Mouse (Mus musculus) forebrain, embryonic 10.5 days (tissue): ENCODE data around the gene Hspb6. TPM values are rescaled to one million over a fixed set of nuclear protein-coding genes. Genes with fewer than 3 reads are reported as not detected.
A peak's percentile ranks its signal among the peaks of the same experiment; 100 is the strongest.

Experiments
- DNase-seq: peaks from one replicate; pipeline ENCODE4 v3.0.0-alpha.2; 2017; ENCODE audit warnings: low spot score; ENCODE audit errors: extremely low spot score
- H3K27ac ChIP-seq: fragments of 300-500 bp; sonication (generic); 2 replicates; pipeline ENCODE4 v1.5.1; 2016; ENCODE audit warnings: mild to moderate bottlenecking
- H3K27me3 ChIP-seq: fragments of 300-500 bp; sonication (generic); 2 replicates; pipeline ENCODE4 v1.6.1; 2016; ENCODE audit warnings: mild to moderate bottlenecking; ENCODE audit not compliant: poor library complexity, severe bottlenecking
- H3K36me3 ChIP-seq: fragments of 300-500 bp; sonication (generic); replicated peaks from 2 replicates; pipeline ENCODE4 v1.6.1; 2016; ENCODE audit warnings: mild to moderate bottlenecking, moderate library complexity
- H3K4me1 ChIP-seq: fragments of 300-500 bp; sonication (generic); 2 replicates; pipeline ENCODE4 v1.6.1; 2016
- H3K4me3 ChIP-seq: fragments of 300-500 bp; sonication (generic); 2 replicates; pipeline ENCODE4 v1.5.1; 2016; ENCODE audit warnings: mild to moderate bottlenecking, moderate library complexity
- H3K9me3 ChIP-seq: fragments of 300-500 bp; sonication (generic); 2 replicates; pipeline ENCODE4 v1.6.1; 2016; ENCODE audit warnings: mild to moderate bottlenecking, moderate library complexity
- WGBS: fragments of 180-500 bp; shearing (Covaris S2); methylation state at CpG from one replicate; pipeline ENCODE4 v1.1.7; 2016; 5-methylcytosine and 5-hydroxymethylcytosine counted together
- polyA plus RNA-seq: library from polyadenylated mRNA; unstranded; fragments of >200 nt; fragmentation: Nextera tagmentation; extraction: Ambion mirVana; gene quantifications from 2 replicates; pipeline ENCODE4 v1.2.1, GENCODE M21; 2016

Hspb6 gene
- polyA plus RNA-seq, 1 experiment from 2014 or later: 4.6 TPM

DNA sequence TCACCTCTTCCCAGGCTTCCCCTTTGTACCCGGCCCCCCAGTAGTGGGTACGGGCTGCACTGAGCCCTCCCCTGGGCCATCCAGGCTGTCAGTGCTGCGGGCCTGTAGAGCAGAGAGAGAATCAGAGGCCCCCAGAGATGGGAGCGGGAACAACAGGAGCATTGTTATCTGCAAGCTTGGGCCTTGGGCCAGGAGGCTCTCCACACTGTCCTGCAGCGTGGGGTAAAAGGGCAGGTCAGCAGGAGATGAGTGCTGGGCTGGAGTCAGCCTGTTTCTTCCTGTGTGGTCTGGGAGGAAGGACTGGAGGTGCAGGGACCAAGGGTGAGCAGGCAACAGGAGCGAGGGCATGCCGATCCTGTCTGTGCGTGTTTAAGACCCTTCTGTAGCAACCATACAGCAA is 19.0 kb upstream of the Hspb6 start:
- Histone ChIP-seq H3K4me3 (peak overlapping the region; percentile 75), H3K9me3 (no peaks in the 10 kb centered on the region), H3K27ac (peak overlapping the region; percentile 54; the same call in 1 of the 2 replicates), H3K36me3 (peaks cover 52% of the 10 kb centered on the region), H3K4me1 (peaks cover 43% of the 10 kb centered on the region), H3K27me3 (peaks cover 26% of the 10 kb centered on the region)
- WGBS: 7% methylated on average over 8 of the region's 8 CpGs
- no peak for DNase-seq

DNA sequence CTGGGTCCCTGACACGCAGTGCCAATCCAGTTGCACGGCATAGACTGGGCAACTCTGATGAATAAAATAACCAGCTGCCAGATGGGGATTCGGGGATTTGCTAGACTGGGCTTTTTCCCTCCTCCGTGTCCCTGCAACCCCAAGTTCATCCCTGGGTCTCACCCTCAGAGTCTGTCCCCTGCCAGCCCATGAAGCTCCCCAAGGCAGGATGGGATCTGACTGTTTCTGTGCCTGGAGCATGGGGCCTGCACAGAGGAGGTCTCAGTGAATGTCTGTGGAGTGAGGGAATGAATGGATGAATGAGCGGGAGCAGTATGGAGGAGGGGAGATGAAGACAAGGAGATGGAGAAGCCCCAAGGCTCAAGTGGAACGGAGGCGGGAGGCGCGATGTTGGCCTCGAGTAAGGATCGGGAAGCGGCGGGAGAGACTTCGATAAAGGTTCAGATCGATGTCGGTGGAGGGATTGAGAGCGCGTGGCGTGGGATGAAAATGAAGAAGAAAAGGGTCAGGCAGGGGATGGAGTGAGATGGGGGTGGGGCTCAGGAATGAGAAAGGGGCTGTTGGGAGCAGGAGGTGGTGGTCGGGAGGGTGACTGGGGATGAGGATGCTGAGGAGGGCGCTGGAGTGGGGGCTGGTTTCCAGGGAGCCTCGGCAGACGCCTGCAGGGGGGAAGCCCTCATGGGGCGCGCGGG is 17.9 kb upstream of the Hspb6 start:
- 7% methylated on average over 26 of the region's 26 CpGs for WGBS
- peak; percentile 53 for DNase-seq
- H3K9me3 ChIP-seq: no peaks in the 10 kb centered on the region
- peaks cover 49% of the 10 kb centered on the region for H3K36me3 ChIP-seq
- peaks cover 43% of the 10 kb centered on the region for H3K4me1 ChIP-seq
- peak overlapping the region; percentile 97 for H3K27ac ChIP-seq
- peaks cover 21% of the 10 kb centered on the region for H3K27me3 ChIP-seq
- peak overlapping the region; percentile 75 for H3K4me3 ChIP-seq

DNA sequence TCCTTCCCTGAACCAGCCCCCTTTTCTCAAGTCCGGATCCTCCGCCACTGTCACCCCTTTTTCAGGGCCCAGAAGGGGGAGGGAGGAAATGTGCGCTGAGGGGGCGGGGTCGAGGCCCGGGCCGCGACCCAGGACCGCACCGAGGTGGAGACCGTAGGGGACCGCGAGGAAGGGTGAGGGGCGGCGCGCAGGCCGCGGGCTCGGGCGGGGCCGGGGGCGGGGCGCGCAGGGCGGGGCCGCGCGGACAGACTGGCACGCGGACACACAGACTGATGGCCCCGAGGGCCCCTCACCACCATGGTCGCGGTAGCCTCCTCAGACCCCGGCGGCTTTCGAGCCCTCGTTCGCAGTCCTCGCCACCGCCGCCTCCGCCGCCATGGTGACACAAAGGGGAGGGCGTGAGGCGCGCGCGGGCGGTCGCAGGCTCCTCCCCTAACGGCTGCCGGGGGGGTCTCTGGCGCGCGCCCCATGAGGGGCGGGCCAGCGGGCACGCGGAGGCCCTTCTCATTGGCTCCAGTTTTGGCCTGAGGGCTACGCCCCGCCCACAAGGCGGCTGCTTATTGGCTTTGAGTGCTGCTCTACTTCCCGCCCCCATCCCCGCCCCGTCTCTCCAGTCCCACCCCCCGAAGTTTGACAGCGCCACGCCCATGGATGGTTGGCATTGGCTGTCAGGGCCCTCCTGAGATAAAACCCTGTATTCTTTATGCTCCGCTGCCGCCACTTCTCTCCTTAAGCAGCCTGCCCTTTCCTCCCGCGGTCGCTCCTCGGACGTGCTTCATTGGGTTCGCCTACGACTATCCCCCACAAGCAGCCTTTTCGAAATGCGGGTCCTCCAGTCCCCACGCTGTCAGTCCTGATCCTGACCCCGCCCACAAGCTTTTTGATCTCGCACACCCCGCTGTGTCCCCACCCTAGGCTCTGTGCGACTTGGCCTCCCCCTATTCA is 17.1 kb upstream of the Hspb6 start, which contains the start of gene Arhgap33:
Arhgap33 (minus strand) TSS at position 428 of the 945 bp plus-strand sequence.
- Histone ChIP-seq H3K36me3 (peaks cover 49% of the 10 kb centered on the region), H3K4me3 (peak within 1 kb of the TSS; percentile 75), H3K4me1 (peaks cover 43% of the 10 kb centered on the region), H3K9me3 (no peaks in the 10 kb centered on the region), H3K27me3 (peaks cover 21% of the 10 kb centered on the region), H3K27ac (peak within 1 kb of the TSS; percentile 97)
- under 1% methylated on average over 66 of the region's 84 CpGs for WGBS
- peak; percentile 97 for DNase-seq

- 88% methylated on average over 7 of the region's 7 CpGs for WGBS
- no peaks in the 10 kb centered on the region for H3K9me3 ChIP-seq
- no peaks in the 10 kb centered on the region for H3K27me3 ChIP-seq
- peaks cover 64% of the 10 kb centered on the region for H3K36me3 ChIP-seq
- H3K4me1 ChIP-seq: peaks cover 5% of the 10 kb centered on the region
- no peak for DNase-seq
- no peak overlapping the region for H3K4me3 ChIP-seq
- no peak overlapping the region for H3K27ac ChIP-seq
Observed at GRCm38 (mm10) chr7:30540572-30540971, 11.4 kb upstream of the Hspb6 start.

GRCm38 (mm10) chr7:30544327-30544726 is 7.7 kb upstream of the Hspb6 start:
- Histone ChIP-seq H3K4me1 (no peaks in the 10 kb centered on the region), H3K36me3 (peaks cover 88% of the 10 kb centered on the region), H3K9me3 (no peaks in the 10 kb centered on the region), H3K27ac (no peak overlapping the region), H3K4me3 (no peak overlapping the region), H3K27me3 (no peaks in the 10 kb centered on the region)
- DNase-seq: no peak
- WGBS: 91% methylated on average over 2 of the region's 2 CpGs

DNA sequence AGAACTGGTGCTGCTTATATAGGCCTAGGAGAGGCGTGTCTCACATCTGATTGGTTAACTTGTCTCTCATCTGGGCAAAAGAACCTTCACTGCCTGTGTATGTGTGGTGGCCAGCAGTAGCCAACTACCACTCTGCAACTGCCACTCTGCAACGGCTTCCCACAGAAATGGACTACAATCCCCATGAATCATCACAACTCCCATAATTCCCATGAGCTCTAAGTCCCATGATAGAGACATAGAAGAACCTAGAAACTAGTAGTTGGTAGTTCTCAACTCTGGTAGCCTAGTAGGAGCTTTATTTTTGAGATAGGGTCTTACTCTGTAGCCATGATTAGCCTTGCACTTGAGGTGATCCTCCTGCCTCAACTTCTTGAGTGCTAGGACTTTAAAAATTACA is 2.1 kb upstream of the Hspb6 start:
- peaks cover 52% of the 10 kb centered on the region for H3K36me3 ChIP-seq

DNA sequence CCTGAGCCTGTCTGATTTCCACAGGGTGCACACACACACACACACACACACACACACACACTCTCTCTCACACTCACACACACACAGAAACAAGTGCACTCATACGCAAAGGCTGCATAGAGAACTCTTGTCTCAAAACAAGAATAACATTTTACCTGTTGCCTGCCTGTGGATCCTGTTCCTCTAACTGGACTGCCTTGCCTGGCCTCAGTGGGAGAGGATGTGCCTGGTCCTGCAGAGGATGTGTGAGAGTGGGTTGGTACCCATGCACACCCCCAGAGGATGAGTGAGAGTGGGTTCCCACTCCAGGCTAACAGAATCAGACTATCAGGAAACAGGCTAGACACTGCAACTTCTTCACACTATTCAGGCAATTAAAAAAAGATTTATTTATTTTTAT is 1.4 kb upstream of the Hspb6 start:
- Histone ChIP-seq H3K27ac (no peak overlapping the region), H3K4me1 (peaks cover 18% of the 10 kb centered on the region), H3K36me3 (peaks cover 54% of the 10 kb centered on the region), H3K9me3 (no peaks in the 10 kb centered on the region), H3K4me3 (0 out of 2 replicates have a peak overlapping the region, but pooled peaks have one; percentile 58), H3K27me3 (peaks cover 11% of the 10 kb centered on the region; the same call in 1 of the 2 replicates)
- no peak for DNase-seq
- 94% methylated on average over 1 of the region's 1 CpGs for WGBS

More for the DNA sequence above, 2.1 kb upstream of the Hspb6 start:
- Histone ChIP-seq H3K9me3 (no peaks in the 10 kb centered on the region), H3K4me3 (no peak overlapping the region), H3K27me3 (peaks cover 11% of the 10 kb centered on the region; the same call in 1 of the 2 replicates), H3K4me1 (peaks cover 18% of the 10 kb centered on the region), H3K27ac (no peak overlapping the region)
- WGBS: 96% methylated on average over 2 of the region's 2 CpGs
- no peak for DNase-seq

GRCm38 (mm10) chr7:30551445-30552101 is 405 bp upstream of the Hspb6 start:
- WGBS: 3% methylated on average over 10 of the region's 10 CpGs
- H3K27me3 ChIP-seq: peaks cover 11% of the 10 kb centered on the region; the same call in 1 of the 2 replicates
- H3K4me3 ChIP-seq: peak overlapping the region; percentile 58
- peaks cover 55% of the 10 kb centered on the region for H3K36me3 ChIP-seq
- peak overlapping the region; percentile 93 for H3K27ac ChIP-seq
- H3K4me1 ChIP-seq: peaks cover 18% of the 10 kb centered on the region
- DNase-seq: no peak
- H3K9me3 ChIP-seq: no peaks in the 10 kb centered on the region

DNA sequence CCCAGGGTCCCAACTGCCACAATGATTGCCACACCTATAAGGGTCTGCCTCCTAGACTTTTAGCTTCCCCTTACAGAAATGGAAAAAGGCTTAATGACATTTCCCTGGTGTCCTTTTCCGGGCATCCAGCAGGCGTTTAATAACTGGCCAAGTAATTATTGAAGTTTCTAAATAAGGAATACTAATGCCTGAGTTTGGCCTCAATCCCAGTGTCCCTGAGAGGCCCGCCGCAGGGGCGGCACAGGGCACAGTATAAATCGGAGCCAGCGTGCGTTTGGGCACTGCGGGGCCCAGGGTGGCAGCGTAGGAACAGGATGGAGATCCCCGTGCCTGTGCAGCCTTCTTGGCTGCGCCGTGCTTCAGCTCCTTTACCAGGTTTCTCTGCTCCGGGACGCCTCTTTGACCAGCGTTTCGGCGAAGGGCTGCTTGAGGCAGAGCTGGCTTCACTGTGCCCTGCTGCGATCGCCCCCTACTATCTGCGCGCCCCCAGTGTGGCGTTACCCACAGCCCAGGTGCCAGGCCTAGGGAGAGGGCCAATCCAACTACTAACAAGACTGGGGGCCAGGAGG is 1.1 kb downstream of the Hspb6 start:
- no peaks in the 10 kb centered on the region for H3K9me3 ChIP-seq
- peaks cover 24% of the 10 kb centered on the region for H3K4me1 ChIP-seq
- DNase-seq: no peak
- H3K36me3 ChIP-seq: peaks cover 55% of the 10 kb centered on the region
- peak overlapping the region; percentile 93 for H3K27ac ChIP-seq
- H3K4me3 ChIP-seq: peak overlapping the region; percentile 58
- peaks cover 11% of the 10 kb centered on the region; the same call in 1 of the 2 replicates for H3K27me3 ChIP-seq
- WGBS: 10% methylated on average over 23 of the region's 23 CpGs

- WGBS: 89% methylated on average over 22 of the region's 22 CpGs
- H3K27ac ChIP-seq: peak overlapping the region; percentile 93
- peak overlapping the region; percentile 58 for H3K4me3 ChIP-seq
- peaks cover 33% of the 10 kb centered on the region for H3K4me1 ChIP-seq
- H3K36me3 ChIP-seq: peaks cover 46% of the 10 kb centered on the region
- no peak for DNase-seq
- H3K27me3 ChIP-seq: peaks cover 11% of the 10 kb centered on the region; the same call in 1 of the 2 replicates
- H3K9me3 ChIP-seq: no peaks in the 10 kb centered on the region
Observed at GRCm38 (mm10) chr7:30553810-30554584, 2.0 kb downstream of the Hspb6 start.

DNA sequence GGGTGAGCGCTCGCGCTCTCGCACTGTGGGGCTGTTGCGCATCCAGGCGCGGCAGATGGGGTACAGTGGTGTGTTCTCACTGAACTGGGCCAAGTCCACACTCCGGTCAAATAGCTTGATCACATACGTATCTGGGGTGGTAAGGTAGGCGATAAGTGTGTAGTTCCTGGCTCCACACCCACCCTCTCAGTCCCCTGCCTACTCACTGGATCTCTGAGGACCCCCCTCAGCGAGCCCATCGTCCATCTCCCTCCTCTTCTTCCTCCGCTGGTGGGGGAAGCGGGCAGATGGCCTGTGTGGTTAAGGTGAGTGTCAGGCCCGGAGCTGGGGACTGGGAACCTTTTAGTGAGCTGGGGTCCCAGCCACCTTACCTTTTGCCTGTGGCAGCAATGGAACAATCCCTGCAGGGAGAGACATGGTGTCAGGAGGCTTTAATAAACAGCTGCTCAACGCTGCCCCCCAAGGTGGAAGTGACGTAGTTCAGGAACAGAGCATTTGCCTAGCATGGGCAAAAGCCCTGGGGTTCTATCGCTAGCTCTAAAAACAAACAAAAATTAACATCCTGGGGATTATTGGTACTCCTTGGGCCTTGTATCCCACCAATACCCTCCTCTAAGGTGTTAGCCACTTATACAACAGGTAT is 5.0 kb downstream of the Hspb6 start:
- Histone ChIP-seq H3K36me3 (peaks cover 40% of the 10 kb centered on the region), H3K4me3 (no peak overlapping the region), H3K9me3 (no peaks in the 10 kb centered on the region), H3K27me3 (peaks cover 11% of the 10 kb centered on the region; the same call in 1 of the 2 replicates), H3K27ac (no peak overlapping the region), H3K4me1 (peaks cover 39% of the 10 kb centered on the region)
- no peak for DNase-seq
- 94% methylated on average over 18 of the region's 18 CpGs for WGBS
